Mouse (Mus musculus) kidney, embryonic 16.5 days (tissue): Measurements from ENCODE around the gene Rarres1. TPM values are rescaled to one million over a fixed set of nuclear protein-coding genes. Genes with fewer than 3 reads are reported as not detected.
A peak's percentile ranks its signal among the peaks of the same experiment; 100 is the strongest.

Source experiments
- ATAC-seq: fragments of 200-750 bp; cut with Nextera tagmentation; 2 replicates; pipeline ENCODE4 v1.8.0; 2017; ENCODE audit warnings: moderate TSS enrichment; ENCODE audit not compliant: low FRiP score, low TSS enrichment
- H3K27ac ChIP-seq: fragments of 300-500 bp; sonication (generic); 2 replicates; pipeline ENCODE4 v1.5.1; 2014; ENCODE audit warnings: low read length
- H3K27me3 ChIP-seq: fragments of 300-500 bp; sonication (generic); 2 replicates; pipeline ENCODE4 v1.6.1; 2014; ENCODE audit warnings: low read length, control low read depth, mixed read lengths; ENCODE audit not compliant: insufficient read depth
- H3K36me3 ChIP-seq: fragments of 300-500 bp; sonication (generic); 2 replicates; pipeline ENCODE4 v1.6.1; 2014; ENCODE audit warnings: low read length, control low read depth, mixed read lengths; ENCODE audit not compliant: insufficient read depth
- H3K4me1 ChIP-seq: fragments of 300-500 bp; sonication (generic); 2 replicates; pipeline ENCODE4 v1.6.1; 2014; ENCODE audit warnings: low read length, control low read depth, mixed read lengths; ENCODE audit not compliant: insufficient read depth
- H3K4me2 ChIP-seq: fragments of 300-500 bp; sonication (generic); replicated peaks from 2 replicates; pipeline ENCODE4 v1.6.1; 2014; ENCODE audit warnings: low read depth, low read length
- H3K4me3 ChIP-seq: fragments of 300-500 bp; sonication (generic); 2 replicates; pipeline ENCODE4 v1.5.1; 2014; ENCODE audit warnings: mild to moderate bottlenecking, low read length
- H3K9ac ChIP-seq: fragments of 300-500 bp; sonication (generic); replicated peaks from 2 replicates; pipeline ENCODE4 v1.6.1; 2014; ENCODE audit warnings: low read length
- H3K9me3 ChIP-seq: fragments of 300-500 bp; sonication (generic); 2 replicates; pipeline ENCODE4 v1.6.1; 2016; ENCODE audit warnings: low read length, control low read depth
- WGBS: fragments of 180-500 bp; shearing (Covaris S2); extraction: QIAGEN DNeasy Blood & Tissue Kit; methylation state at CpG from one replicate; pipeline ENCODE4 v1.1.7; 2014; 5-methylcytosine and 5-hydroxymethylcytosine counted together
- polyA plus RNA-seq: library from polyadenylated mRNA; unstranded; fragments of >200 nt; fragmentation: Nextera tagmentation; extraction: Ambion mirVana; gene quantifications from 2 replicates; pipeline ENCODE4 v1.2.1, GENCODE M21; 2015

The Rarres1 gene
- polyA plus RNA-seq, 1 experiment from 2014 or later = 4.6 TPM

- Histone ChIP-seq H3K27me3 (no peaks in the 10 kb centered on the region), H3K4me2 (no peak overlapping the region), H3K9me3 (no peaks in the 10 kb centered on the region), H3K4me1 (no peaks in the 10 kb centered on the region), H3K36me3 (peaks cover 66% of the 10 kb centered on the region), H3K4me3 (no peak overlapping the region), H3K9ac (no peak overlapping the region), H3K27ac (no peak overlapping the region)
- ATAC-seq = no peak
- WGBS = 92% methylated on average over 2 of the region's 2 CpGs
These were observed 68.2 kb downstream of the Rarres1 start for GRCm38 (mm10) chr3:67447143-67447542.

- peaks cover 46% of the 10 kb centered on the region for H3K36me3 ChIP-seq
- H3K4me2 ChIP-seq = no peak overlapping the region
- H3K4me1 ChIP-seq = peaks cover 9% of the 10 kb centered on the region
- H3K9ac ChIP-seq = no peak overlapping the region
- no peak overlapping the region for H3K4me3 ChIP-seq
- no peak for ATAC-seq
- H3K27me3 ChIP-seq = no peaks in the 10 kb centered on the region
- H3K9me3 ChIP-seq = 0 out of 2 replicates have a peak, but pooled peaks cover 2% of the 10 kb centered on the region
- no peak overlapping the region for H3K27ac ChIP-seq
- WGBS = 94% methylated on average over 6 of the region's 6 CpGs
These were observed 81.3 kb downstream of the Rarres1 start for GRCm38 (mm10) chr3:67434011-67434410.

GRCm38 (mm10) chr3:67429999-67430380, 85.3 kb downstream of the Rarres1 start, which contains the start of gene Gfm1:
Gene Gfm1, plus strand, starts transcription at chr3:67430096.
- Histone ChIP-seq H3K9ac (peak within 1 kb of the TSS; percentile 91), H3K4me2 (peak within 1 kb of the TSS; percentile 76), H3K27ac (peak within 1 kb of the TSS; percentile 8; the same call in 1 of the 2 replicates), H3K4me1 (peaks cover 9% of the 10 kb centered on the region), H3K9me3 (peaks cover 13% of the 10 kb centered on the region), H3K27me3 (no peaks in the 10 kb centered on the region), H3K36me3 (peaks cover 25% of the 10 kb centered on the region), H3K4me3 (peak within 1 kb of the TSS; percentile 88)
- 1% methylated on average over 24 of the region's 24 CpGs for WGBS
- ATAC-seq = peak; percentile 97

- Histone ChIP-seq H3K36me3 (peaks cover 24% of the 10 kb centered on the region), H3K27me3 (no peaks in the 10 kb centered on the region), H3K9ac (peak overlapping the region; percentile 91), H3K4me2 (peak overlapping the region; percentile 76), H3K27ac (no peak overlapping the region), H3K4me1 (peaks cover 9% of the 10 kb centered on the region), H3K9me3 (peaks cover 13% of the 10 kb centered on the region), H3K4me3 (peak overlapping the region; percentile 88)
- WGBS = 25% methylated on average over 8 of the region's 8 CpGs
- ATAC-seq = peak; percentile 78; the same call in 1 of the 2 replicates
These were observed 85.9 kb downstream of the Rarres1 start for GRCm38 (mm10) chr3:67429338-67429998.

Other genes starting within 250 kb of the Rarres1 start
- 11.6 and 12.1 TPM in 2 replicates for gene Mlf1, start 141.4 kb downstream of the Rarres1 start, polyA plus RNA-seq
- gene Gm17402, start 140.4 kb downstream of the Rarres1 start, polyA plus RNA-seq = not detected in 2 replicates
- 63.5 and 66.3 TPM in 2 replicates for gene Gfm1, start 85.4 kb downstream of the Rarres1 start, polyA plus RNA-seq
- gene Lxn, start 51.6 kb downstream of the Rarres1 start, polyA plus RNA-seq = 67.2 and 69.6 TPM in 2 replicates
- 97.5 and 108 TPM in 2 replicates for gene Mfsd1, start 67.2 kb upstream of the Rarres1 start, polyA plus RNA-seq